Mouse (Mus musculus) layer of hippocampus, adult 2 months (tissue): Measurements from ENCODE around the gene Hira. TPM values are rescaled to one million over a fixed set of nuclear protein-coding genes. Genes with fewer than 3 reads are reported as not detected.
A peak's percentile ranks its signal among the peaks of the same experiment; 100 is the strongest.
"Not testable (repeated sequence)": the region's sequence is repeated elsewhere in the genome, so short reads cannot be mapped to it uniquely, and the experiment has no call there.

ENCODE experiments used
- DNase-seq, 2 experiments: peaks; one replicate each; pipeline ENCODE4 v3.0.0; 2022; ENCODE audit warnings: low spot score in 2 of 2
- H3K27ac ChIP-seq: fragments of 200-600 bp; 2 replicates; pipeline ENCODE4 v1.8.1; 2022
- H3K4me3 ChIP-seq: fragments of 200-600 bp; 2 replicates; pipeline ENCODE4 v1.8.1; 2022; ENCODE audit warnings: mild to moderate bottlenecking
- CTCF ChIP-seq: fragments of 200-600 bp; conservative IDR thresholded peaks from 2 replicates; pipeline ENCODE4 v1.8.1; 2022; ENCODE audit warnings: antibody characterized with exemption, mild to moderate bottlenecking, moderate library complexity
- long read RNA-seq, 2 experiments: library from polyadenylated mRNA; stranded (forward); transcript quantifications; one replicate each; pipeline ENCODE4 v2.0.0; 2021; ENCODE audit warnings: borderline mapping rate in 2 of 2
- total RNA-seq, 2 experiments: library from RNA; stranded (reverse); gene quantifications; 2 replicates each; pipeline ENCODE4 v1.2.3; 2021

Gene Hira
- total RNA-seq = 10 to 100 TPM; 83.9 to 86.4 TPM
- long read RNA-seq, experiment 1, full-length matches to known transcripts = 2 of 10 reads
- long read RNA-seq, experiment 1, partial matches to known transcripts = 7 of 10 reads
- long read RNA-seq, experiment 1, other reads (novel, unspliced or antisense) = 1 of 10 reads
- long read RNA-seq, experiment 2, partial matches to known transcripts = 1 of 3 reads
- long read RNA-seq, experiment 2, other reads (novel, unspliced or antisense) = 2 of 3 reads

DNA sequence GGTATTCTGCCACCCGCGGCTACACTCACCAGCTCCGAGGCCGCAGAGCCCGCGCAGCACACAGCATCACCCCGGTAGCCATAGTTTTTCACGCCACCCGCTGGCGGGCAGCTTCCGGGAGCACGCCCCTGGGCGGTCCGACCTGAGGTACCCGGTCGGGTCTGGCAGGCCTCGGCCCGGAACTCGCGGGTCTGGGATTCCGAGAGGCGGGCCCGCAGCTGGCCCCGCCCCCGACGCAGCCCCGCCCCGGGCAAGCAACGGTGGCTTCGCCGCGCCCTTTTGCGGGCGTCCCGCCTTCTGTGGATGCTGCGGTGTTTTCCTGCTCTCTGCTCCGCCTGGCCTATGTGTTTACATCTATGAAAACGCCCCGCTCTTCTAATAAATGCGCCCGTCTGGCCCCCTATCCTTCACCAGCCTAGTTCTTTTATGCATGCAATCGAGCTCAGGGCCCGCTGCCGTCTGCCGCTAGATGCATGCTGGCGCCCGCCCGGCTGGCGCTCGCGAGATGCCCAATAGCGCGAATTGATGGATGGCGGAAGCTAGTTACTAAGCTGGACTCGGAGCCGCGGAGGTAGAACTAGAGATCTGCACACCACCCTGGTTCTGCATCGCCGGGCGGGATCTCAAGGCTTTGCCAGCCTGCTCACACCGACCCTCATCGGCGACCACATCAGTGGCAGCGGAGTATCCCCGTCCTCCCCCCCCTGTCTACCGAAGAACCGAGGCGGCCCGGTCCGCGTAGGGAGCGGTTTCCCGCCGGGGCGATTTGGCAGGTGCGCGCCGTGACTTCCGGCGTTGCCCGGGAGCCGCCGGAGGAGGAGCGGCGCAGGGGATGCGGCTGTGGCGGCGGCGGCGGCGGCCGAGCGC is at the start of gene Hira, which contains the start of gene Mrpl40:
Hira (plus strand) TSS at position 596 of the 867 bp plus-strand sequence.
Mrpl40 (minus strand) TSS at position 421 of the 867 bp plus-strand sequence.
- DNase-seq = peak; percentile 91 to 94
- Histone ChIP-seq H3K4me3 (peak within 1 kb of the TSS; percentile 80), H3K27ac (peak within 1 kb of the TSS; percentile 95)
- no peak; the same call in 1 of the 2 replicates for TF ChIP-seq CTCF

DNA sequence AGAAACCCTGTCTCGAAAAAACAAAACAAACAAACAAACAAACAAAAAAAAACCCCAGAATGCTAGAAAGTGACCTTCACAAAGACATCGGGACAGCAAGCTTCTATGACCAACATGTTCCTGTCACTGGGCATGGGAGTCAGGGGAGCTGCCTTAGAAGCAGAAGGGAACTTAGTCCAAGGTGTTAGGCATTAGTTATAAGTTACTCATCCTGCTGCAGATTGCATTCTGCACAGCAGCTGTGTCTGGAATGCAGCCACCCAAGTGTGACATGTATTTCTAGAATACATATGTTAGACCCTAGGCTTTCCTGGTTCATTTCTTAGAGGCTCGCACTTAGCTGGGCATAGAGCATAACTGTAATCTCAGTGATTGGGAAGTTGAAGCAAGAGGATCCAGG is 48.2 kb upstream of the Hira start:
- no peak for DNase-seq
- no peak for TF ChIP-seq CTCF
- Histone ChIP-seq H3K27ac (no peak overlapping the region), H3K4me3 (no peak overlapping the region)

DNA sequence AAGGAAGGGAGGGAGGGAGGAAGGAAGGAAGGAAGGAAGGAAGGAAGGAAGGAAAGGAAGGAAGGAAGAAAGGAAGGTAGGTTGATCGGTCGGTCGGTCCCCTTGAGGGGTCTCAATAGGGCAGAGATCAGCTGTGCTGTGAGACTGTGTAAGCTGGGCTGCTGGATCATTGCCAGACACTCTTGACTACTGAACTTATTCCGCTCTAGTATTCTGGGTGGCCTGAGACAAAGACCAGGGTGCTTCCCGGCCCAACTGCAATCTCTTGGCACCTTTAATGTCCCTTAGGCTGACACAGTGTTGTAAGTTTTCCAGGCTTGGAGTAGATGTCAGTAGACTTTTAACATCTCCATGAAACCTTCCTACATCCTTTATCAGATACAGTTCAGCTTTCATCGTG is 47.7 kb upstream of the Hira start:
- no peak for TF ChIP-seq CTCF
- DNase-seq = no peak
- no peak overlapping the region for H3K4me3 ChIP-seq
- H3K27ac ChIP-seq = no peak overlapping the region

DNA sequence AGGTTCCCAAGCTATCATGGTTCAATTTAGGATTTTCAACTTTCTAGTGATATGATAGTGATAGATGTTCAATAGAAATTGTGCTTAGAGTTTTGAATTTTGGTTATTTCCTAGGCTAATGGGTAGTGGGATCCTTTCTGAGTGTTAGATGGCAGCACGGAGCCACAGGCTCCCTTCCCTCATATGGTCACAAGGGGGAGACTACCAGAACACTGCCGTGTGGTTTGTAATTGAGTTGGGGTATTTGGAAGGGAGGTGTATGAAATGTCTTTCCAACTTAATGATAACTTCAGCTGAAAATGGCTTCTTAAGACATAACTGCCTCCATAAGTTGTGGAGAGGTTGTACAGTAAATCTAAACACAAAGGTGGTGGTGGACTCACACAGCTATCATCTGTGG is 43.4 kb upstream of the Hira start:
- Histone ChIP-seq H3K27ac (no peak overlapping the region), H3K4me3 (no peak overlapping the region)
- peak; percentile 62 for TF ChIP-seq CTCF
- DNase-seq = no peak

DNA sequence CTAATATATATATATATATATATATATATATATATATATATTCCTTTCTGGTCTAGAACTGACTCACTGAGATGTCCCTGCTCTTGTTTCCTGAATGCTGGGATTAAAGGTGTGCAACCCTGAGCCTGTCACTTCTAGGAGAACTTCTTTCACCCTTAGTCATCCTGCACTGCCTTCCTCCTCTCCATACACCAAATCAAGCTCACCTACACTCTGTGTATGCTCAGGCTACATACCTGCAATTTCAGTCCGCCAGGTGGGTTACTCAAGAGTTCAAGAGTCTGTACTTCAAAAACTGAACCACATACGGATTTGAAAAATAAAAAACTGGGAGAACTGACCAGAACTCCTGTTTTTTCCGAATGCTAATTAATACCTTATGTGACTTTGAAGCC is 40.8 kb upstream of the Hira start:
- no peak for TF ChIP-seq CTCF
- peak overlapping the region; percentile 97 for H3K4me3 ChIP-seq
- no peak overlapping the region for H3K27ac ChIP-seq
- no peak for DNase-seq

DNA sequence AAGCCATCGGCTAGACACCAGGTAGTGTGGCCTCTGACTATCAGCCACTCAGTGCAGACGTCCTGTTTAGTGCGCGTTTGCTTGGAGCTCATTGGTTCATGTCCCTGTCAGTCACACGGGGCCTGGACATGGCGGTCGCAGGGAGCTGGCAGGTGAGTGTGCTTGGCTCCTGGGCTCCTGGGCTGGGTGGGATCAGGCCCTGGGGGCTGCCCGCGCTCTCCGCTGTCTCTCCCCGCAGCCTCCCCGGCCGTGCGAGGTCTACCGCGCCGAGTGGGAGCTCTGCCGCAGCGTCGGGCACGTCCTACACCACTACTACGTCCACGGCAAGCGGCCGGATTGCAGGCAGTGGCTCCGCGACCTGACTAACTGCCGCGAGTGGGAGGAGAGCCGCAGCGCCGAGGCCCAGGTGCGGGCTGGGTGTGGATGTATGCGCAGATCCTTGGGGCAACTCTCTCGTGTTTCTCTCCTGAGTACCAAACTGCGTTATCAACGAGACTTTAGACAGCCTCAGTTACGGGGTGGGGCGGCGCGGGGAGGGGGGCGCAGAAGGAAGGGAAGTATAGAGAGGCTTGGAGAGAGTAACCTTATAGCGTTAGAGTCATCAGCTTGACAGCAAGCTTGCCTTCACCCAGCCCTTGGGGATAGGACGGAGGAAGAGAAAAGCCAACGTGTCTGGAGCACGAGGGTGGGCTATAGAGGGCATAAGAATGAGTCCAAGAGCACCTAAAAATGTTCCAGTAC is 40.2 kb upstream of the Hira start, which contains the start of the genes 2510002D24Rik and Gm28539:
2510002D24Rik (plus strand) TSS at position 111 of the 741 bp plus-strand sequence.
Gm28539 (plus strand) TSS at position 117 of the 741 bp plus-strand sequence.
- DNase-seq = peak; percentile 91 to 92
- peak within 1 kb of the TSS; percentile 91 for H3K27ac ChIP-seq
- no peak for TF ChIP-seq CTCF
- peak within 1 kb of the TSS; percentile 97 for H3K4me3 ChIP-seq

DNA sequence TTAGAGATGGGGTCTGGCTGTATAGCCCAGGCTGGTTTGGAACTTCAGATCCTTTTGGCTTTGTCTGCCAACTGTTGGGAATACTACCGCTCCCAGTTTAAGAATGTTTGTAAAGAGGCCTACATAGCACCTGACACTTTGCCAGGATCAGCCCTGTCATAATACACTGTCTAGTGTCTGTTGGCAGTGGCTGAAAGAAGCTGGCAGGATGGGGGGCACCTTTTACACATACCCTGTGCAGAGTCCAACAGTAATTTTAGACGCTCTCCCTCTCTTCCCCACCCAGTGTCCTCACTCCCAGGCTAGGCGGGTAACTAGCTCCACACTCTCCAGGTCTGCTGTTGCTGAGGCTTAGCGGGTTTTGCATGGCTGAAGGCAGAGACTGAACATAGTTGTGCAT is 38.5 kb upstream of the Hira start:
- no peak overlapping the region for H3K27ac ChIP-seq
- no peak for TF ChIP-seq CTCF
- no peak for DNase-seq
- no peak overlapping the region for H3K4me3 ChIP-seq

DNA sequence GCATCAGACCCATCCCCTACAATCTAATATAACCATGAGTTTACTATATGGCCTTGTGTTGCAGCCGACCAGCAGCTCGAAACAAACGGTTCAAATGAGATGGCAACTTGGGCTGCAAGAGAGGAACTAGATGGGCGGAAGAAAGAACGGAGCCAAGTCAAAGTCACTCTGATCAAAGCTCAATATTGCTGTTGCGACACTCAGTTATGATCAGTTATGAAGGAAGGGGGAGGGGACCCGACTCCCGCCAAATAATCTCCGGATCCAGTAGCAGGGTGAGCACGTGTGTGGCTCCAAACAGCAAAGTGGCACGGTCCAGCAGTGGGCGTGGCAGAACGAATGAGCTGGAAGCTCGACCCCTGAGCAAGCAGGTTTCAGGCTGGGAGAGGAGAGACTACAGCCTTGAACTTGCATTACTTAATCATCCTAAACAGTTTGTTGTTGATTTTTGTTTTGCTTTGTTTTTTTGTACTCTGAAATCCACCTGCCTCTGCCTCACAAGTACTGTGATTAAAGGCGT is 30.5 kb upstream of the Hira start:
- TF ChIP-seq CTCF = no peak
- H3K27ac ChIP-seq = no peak overlapping the region
- H3K4me3 ChIP-seq = no peak overlapping the region
- DNase-seq = no peak

DNA sequence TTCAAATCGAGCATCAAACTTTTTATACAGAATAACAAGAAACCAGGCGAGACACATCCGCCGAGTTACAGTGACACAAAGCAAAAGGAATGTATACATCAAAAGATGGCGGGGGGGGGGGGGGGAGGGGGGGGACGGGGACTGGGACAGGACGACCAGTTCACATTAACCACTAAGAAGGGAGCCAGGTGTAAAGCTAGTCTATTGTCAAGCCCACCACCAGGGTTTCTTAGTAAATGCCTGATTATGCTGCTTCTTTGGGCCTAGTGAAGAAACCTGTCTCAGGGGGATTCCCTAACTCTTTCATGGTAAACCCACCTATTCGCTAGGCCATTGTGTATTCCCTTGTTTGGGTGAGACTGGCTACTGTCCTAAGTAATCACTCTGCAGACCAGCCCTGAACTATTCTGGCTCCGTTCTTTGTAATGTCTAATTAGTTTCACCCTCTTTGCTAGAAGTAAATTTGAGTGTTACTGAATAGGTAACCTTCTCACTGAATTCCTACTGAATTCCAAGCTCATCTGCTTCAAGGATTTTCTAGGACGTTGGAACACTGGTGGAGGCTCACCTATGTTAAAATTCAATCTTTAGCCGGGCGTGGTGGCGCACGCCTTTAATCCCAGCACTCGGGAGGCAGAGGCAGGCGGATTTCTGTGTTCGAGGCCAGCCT is 27.2 kb upstream of the Hira start:
- not testable (repeated sequence) for DNase-seq, H3K27ac ChIP-seq

DNA sequence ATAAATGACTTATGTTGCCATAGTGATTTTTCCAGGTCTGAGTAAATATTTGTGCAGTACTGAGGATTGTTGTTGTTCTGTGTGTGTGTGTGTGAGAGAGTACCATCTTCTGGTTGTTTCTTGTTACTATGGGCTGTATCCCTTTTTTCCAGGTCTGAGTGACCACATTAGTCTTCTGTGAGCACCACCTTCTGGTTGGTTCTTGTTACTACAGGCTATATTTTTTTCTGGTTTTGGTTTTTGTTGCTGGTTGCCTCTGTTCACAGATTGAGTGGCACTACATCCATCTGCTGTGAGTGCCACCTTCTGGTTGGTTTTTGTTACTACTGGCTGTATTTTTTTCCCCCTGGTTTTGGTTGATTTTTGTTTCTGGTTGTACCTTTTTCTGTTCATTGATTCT is 18.3 kb upstream of the Hira start:
- DNase-seq = peak; percentile 67 to 68
- TF ChIP-seq CTCF = peak; percentile 85
- Histone ChIP-seq H3K4me3 (no peak overlapping the region), H3K27ac (no peak overlapping the region)

More for the DNA sequence above, 27.2 kb upstream of the Hira start:
- not testable (repeated sequence) for H3K4me3 ChIP-seq

DNA sequence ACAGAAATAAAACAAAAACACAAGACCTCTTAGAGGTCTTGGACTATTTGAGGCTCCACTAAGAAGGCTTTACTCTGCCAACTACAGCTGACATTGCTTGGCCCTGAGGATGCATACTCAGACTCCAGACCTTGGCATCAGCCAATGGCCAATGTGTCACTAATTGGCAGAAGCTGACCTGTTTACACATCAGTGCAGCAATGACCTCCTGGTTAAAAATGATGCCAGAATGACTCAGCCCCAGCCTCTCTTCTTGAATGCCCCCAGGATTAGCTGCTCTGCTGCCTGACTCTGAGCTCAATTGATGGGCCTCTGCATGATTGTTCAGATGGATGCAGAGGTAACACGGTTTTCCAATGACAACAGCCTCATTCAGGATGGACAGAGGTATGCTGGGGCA is 16.7 kb upstream of the Hira start:
- Histone ChIP-seq H3K27ac (no peak overlapping the region), H3K4me3 (no peak overlapping the region)
- TF ChIP-seq CTCF = no peak
- DNase-seq = no peak

DNA sequence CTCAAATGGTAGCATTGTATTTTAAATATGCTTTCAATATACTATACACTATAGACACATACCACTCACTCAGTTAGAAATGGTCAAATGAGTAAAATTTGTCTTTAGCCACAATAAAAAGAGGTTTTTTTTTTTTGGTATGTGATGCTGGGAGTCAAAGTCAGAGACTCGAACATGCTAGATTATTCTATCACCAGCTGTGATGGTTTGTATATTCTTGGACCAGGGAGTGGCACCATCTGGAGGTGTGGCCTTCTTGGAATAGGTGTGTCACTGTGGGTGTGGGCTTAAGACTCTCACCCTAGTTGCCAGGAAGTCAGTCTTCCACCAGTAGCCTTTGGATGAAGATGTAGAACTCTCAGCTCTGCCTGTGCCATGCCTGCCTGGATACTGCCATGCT is 6.3 kb upstream of the Hira start:
- H3K4me3 ChIP-seq, DNase-seq, H3K27ac ChIP-seq: not testable (repeated sequence)
